Mouse (Mus musculus) heart, postnatal 25 days (tissue): ENCODE measurements around the gene Dtx3l. TPM values are rescaled to one million over a fixed set of nuclear protein-coding genes. Genes with fewer than 3 reads are reported as not detected.

ENCODE experiments used
- DNase-seq: peaks from one replicate; pipeline ENCODE4 v3.0.0; 2022; ENCODE audit warnings: low spot score
- intact Hi-C: fragments of 180-260 bp; cut with DNase I; formaldehyde crosslinking; loops from one replicate; pipeline ENCODE4 v1.15.1; 2025
- total RNA-seq, 2 experiments: library from RNA; stranded (reverse); gene quantifications; 2 replicates each; pipeline ENCODE4 v1.2.3; 2021

Dtx3l gene
- total RNA-seq, 2 experiments from 2014 or later: 9.4 to 10.0 TPM

DNA sequence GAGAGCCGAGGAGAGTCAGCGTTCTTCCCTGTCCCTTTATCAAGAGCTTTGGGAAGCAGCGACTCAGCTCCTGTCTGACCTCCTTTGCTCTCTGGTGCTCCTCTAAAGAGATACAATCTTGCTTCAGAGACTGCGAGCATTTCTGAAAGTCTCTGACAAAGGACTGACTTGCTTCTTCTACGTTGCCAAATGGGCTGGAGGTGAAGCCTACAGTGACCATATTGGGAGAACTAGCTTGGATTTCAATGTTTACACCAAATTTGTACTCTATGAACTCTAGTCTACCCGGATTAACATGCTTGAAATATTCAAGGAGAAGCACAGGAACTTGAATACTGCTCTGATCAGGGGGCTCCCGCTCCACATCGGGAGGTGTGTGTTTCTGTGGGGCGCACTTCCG is 5.8 kb downstream of the Dtx3l start:
- no peak for DNase-seq
- intact Hi-C loops: no loop called here

DNA sequence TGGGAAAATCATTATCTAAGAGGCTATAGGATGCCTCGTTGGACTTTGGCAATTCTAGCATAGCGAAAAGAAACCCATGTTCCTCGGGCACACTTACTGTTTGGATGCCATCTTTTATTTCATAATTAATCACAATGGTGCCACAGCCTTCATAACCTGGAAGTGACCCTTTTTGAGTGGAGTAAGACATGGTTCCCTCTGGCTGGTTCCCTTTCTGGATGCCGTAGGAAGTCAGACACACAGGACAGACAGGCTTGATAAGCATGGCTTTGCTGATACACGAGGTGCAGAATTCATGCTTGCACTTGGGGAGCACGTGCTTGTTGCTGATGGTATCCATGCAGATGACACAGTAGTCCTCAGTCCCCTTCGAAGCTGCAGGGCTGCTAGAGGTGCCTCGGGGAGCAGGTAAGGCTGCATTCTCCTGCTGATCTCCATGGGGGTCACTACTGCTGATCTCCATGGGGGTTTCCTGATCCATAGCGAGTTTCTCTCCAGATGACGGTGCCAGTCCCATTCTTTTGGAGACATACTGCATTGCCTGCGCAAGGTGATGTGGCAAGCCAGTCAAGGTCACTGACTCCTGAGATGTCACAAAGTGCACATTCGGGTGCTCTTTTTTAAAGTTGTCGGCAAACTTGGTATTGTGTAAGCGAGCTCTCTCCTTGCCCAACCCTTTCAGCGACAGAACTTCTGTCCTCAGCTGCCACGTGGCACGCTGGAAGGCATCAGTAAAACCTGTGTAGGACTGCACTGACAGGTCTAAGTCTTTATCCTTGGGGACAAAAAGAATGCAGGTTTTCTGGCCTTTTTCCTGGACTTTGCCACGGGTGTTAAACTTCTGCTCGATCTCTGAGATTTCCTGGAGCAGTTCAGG is 6.5 kb downstream of the Dtx3l start:
- intact Hi-C loops: no loop called here
- DNase-seq: no peak

- intact Hi-C loops: no loop called here
- DNase-seq: no peak
Observed at GRCm38 (mm10) chr16:35924341-35924740, 14.6 kb downstream of the Dtx3l start.

GRCm38 (mm10) chr16:35923546-35924198 is 15.3 kb downstream of the Dtx3l start:
- no peak for DNase-seq
- intact Hi-C loops: no loop called here

DNA sequence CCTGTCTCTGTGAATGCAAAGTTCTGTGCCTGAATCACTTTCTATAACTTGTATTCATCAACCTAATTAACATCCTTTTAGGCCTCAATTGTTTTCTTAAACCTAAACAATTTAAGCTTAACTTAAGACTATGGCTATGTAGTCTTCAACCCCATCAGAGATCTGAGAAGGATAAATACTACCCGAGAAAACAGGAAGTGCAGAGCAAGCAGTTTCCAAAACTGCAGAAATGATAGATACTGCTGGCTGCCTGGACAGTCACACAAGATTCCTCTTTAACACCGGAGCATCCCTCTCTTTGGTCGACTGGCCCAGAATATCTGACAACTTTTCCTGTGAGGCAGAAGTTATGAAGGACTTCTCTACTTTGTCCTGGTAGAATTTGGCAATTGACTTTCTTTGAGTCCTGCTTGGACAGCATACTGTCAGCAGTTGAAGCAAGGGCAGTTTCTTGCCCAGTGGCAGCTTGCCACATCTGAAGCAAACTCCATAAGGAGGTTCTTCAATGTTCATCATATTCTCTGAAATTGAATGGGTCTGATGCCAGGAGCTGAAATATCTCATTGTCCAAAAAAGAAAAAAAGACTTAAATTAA is 16.6 kb downstream of the Dtx3l start:
- no peak for DNase-seq
- intact Hi-C loops: no loop called here

DNA sequence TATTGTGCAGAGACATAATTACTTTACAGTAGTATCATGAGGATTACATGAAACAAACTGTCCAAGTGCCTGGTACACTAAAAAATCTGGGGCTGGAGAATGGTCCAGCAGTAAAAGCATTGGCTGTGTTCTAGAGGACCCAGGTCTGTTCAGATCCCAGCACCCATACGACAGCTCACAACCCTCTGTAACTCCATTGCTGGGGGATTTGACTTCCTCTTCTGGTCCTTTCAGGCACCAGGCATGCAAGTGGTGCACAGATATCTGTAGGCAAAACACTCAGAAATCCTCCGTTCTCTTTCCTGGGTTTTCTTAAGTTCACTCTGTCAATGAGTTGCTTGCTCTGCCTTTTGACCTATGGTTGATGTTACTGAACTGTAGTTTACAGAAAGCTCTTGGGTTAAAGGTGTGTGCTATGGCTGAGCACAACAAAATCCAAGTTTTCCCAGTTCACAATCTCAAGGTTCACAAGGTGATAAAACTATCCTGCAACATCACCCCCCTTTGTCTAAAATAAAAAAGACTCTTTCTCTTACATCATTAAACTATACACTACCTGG is 17.2 kb downstream of the Dtx3l start:
- no peak for DNase-seq
- intact Hi-C loops: no loop called here

- DNase-seq: no peak
- intact Hi-C loops: loop anchor here (5.0 kb wide), 1 partner anchor 42 kb away; no protein-coding TSS in a partner anchor
Observed at GRCm38 (mm10) chr16:35918721-35919543, 20.0 kb downstream of the Dtx3l start.

GRCm38 (mm10) chr16:35914301-35914700 is 24.6 kb downstream of the Dtx3l start:
- intact Hi-C loops: no loop called here
- no peak for DNase-seq

GRCm38 (mm10) chr16:35913526-35913925 is 25.4 kb downstream of the Dtx3l start:
- intact Hi-C loops: no loop called here
- DNase-seq: no peak

DNA sequence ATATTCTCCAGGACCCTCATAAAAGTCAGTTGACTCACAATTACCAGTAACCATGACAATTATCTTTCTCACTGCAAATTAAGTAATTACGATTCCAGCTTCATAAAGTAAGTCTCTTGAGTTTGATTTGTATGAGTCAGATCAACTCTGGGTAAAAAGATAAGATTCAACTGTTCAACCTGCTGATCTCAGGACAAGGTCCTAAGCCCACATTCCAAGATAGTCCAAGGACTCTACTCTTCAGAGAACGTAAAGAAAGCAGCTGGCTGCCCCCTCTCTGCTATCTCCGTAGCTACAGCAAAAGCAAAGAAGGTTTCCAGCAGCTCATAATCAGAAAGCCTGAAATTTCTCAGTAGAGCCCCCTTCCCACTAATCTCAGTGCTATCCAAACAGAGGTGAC is 27.5 kb downstream of the Dtx3l start:
- intact Hi-C loops: no loop called here

DNA sequence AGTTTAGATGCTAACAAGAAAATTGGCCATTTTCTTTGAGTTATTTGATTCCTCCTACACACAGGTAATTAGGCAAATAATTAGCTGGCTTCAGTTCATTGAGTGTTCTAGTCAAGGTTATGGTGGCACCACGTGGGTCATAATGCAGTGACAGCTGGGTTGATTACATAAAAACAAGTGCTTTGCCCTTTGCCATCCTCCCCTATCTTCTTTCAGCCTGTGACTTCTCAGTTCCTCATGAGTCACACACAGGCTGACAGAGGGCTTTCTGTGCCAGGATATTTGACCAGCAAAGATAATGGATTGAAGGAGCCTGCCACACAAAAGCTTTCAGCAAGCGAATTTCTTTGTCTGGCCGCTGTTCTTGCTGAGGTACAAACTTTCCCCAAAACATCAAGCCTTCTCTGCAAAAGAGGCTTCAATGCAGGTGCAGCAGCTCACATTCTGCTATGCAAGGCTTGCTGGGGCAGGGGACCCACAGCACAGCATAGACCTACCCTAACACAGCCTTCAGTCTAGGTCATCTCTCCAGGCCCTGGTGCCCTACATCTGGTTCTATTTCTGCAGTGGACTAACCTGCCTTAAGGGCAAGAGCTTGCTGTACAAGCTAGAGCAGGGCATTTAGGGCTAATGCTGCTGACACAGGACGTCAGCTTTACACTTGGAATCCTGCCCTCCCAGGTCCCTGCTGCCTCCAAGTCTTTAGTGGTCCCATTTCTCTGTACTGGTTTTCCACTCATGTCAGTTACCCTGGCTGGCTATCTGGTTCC is 31.3 kb downstream of the Dtx3l start:
- intact Hi-C loops: no loop called here

More for the DNA sequence above, 27.5 kb downstream of the Dtx3l start:
- no peak for DNase-seq

GRCm38 (mm10) chr16:35906887-35907286 is 32.1 kb downstream of the Dtx3l start:
- DNase-seq: no peak
- intact Hi-C loops: no loop called here

More for the DNA sequence above, 31.3 kb downstream of the Dtx3l start:
- DNase-seq: no peak

DNA sequence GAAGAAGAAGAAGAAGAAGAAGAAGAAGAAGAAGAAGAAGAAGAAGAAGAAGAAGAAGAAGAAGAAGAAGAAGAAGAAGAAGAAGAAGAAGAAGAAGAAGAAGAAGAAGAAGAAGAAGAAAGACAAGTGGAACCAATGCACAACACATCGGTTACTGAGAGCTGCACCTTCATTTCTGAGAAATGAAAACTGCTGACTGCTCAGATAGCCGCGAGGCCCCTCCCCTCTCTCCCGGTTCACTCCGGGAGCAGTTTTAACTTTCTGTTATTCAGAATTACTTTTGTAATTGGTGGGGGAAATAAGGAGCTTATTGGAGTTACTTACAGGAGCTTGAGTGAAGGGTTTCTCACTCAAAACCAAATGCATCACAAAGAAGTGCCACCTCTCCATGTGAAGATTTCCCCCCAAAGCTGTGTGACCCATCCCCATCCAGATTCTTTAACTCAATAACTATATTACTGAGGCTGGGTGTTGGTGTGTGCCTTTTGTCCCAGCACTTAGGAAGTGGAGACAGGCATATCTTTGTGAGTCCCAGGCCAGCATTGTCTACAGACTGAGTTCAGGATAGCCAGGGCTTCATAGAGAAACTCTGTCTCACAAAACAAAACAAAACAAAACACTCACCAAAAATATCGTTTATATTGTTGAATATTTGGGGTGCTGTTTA is 33.0 kb downstream of the Dtx3l start:
- no peak for DNase-seq
- intact Hi-C loops: no loop called here

DNA sequence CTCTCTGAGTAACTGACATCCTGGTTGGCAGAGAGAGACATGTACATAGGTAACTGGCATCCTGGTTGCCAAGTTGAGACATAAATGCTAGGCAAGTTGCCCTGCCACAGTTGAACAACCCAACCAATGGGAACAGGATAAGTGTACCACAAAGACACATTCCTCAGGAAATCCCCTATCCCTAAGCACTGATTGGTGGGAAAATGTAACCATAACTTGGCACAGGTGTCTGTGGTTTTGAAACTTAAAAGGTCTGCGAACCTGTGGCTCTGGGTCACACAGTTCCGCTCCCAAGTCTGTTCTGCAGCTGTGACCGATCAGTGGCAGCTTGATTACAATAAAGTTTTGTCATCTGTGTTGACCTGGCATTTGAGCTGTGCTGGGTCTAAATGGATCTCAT is 33.6 kb downstream of the Dtx3l start:
- intact Hi-C loops: no loop called here
- DNase-seq: no peak

DNA sequence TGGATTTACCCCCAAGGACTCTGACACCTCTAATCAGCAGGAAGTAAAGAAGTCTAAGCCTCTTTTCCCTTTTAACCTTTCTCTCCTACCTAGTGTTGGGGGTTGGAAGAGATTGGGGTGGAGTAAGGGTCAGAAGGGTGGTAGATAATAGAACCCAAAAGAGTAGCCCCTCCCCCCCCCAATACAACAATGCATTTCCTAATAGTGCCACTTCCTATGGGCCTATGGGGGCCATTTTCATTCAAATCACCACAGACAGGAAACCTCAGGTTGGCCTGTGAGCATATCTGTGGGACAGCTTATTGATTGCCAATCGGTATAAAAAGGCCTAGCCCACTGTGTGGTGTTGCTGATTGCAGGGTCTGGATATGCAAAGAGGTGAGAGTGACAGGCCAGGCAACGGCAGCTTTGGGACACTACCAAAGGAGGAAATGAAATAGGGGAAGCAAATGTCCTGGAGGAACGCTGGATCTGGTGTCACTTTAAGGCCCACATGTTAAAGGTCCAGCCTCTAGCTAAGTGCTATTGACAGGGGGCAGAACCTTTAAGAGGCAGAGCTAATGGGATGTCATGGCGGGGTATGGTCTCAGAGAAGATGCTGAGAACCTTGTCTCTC is 34.7 kb downstream of the Dtx3l start:
- DNase-seq: no peak
- intact Hi-C loops: no loop called here

GRCm38 (mm10) chr16:35903014-35903640 is 35.8 kb downstream of the Dtx3l start:
- intact Hi-C loops: no loop called here
- DNase-seq: no peak

- intact Hi-C loops: no loop called here
- no peak for DNase-seq
Observed at GRCm38 (mm10) chr16:35900541-35900940, 38.4 kb downstream of the Dtx3l start.

DNA sequence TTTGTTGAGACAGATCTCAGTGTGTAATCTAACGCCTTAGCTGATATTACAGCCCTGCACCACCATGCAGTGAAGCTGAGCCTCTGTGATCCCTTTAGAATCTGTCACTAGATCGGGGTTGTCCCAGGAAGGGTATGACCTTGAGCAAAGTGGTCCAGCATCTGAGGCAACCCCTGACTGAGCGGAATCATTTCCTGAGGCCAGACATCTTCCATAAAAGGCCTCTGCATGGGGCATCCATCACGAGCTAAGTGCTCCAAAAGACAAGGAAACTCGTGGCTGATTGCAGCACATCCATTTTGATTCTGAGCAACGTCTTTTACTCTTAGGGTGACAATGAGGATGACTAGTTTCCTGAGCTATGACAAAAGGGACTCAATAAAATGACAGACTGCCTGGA is 44.0 kb downstream of the Dtx3l start:
- DNase-seq: no peak
- intact Hi-C loops: no loop called here
